Mouse (Mus musculus): ENCODE results near the gene Cyp8b1.

GRCm38 (mm10) chr9:121890441-121890941 is 25.6 kb downstream of the Cyp8b1 start:
- TF ChIP-seq CTCF (IDR thresholded peaks at IDR 0.05): no peak
- TF ChIP-seq EP300 (IDR thresholded peaks at IDR 0.05): peak; percentile 12; the same call in 1 of the 2 replicates

Measured in lung, postnatal 0 days (tissue).